Mouse (Mus musculus) ZHBTc4 (cell line): ENCODE data around the gene Arf6.
"Not testable (repeated sequence)": the region's sequence is repeated elsewhere in the genome, so short reads cannot be mapped to it uniquely, and the experiment has no call there.

Experiments
- DNase-seq: peaks from one replicate; pipeline ENCODE4 v3.0.0-alpha.2; 2011; ENCODE audit warnings: low read depth, low spot score

The Arf6 gene

DNA sequence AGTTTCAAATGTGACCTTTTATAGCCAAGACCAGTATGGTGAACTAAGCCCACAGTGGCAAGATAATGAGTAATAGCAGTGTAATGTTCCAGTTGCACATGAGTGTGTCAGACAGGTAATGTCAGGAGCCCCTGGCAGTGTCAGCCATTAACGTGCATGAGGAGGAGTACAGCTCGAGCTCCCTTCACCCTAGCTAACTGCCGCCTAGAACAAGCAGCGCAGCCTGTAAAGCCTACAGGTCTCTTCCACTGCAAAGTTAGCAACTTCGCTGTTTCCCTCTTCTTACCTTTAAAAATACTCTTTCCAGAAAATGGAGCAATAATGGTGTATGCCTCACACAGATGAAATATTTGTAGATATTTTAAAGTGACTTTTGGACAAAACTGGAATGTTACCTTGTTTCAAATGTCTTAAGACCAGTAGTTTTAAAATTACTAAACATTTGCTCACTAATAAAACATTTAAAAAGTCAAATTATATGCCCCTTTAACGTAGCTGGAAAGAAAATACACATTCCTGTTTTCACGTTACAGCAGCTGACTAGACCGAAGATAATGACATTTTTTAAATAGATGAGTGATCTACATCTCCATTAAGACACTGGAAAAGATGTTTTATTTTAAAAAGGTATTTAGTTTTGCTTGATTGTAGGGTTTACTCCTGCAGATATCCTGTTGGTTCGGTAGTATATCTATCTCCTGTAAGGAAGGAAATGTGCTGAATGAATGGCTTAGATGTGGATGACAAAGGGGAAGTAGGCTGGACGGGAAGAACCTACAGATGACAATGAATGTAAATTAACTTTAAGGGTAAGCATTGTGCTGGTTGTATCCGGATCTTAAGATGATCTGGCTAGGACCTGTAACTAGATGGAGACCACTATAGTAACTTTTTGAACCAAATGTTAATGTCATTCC, 2.2 kb downstream of the Arf6 start:
- DNase-seq = peak; percentile 49

DNA sequence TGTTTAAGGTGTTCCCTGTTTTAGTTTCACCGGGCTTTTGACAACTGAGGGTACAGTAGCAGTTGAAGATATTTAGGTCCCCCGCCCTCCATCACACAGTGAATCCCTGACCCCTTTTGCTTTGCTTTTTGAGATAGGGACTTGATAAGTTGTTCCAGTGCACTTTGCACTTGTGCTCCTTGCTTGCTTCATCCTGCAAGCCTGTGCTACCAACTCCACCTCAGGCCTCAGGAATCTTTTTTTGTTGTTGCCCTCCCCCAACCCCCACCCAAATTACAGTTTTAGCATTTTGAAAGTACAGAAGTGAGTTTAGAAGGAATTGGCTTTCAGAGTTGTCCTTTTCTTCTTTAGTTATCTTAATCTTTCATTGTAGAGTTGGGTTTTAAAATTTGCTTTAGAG, 4.2 kb downstream of the Arf6 start:
- DNase-seq = no peak

DNA sequence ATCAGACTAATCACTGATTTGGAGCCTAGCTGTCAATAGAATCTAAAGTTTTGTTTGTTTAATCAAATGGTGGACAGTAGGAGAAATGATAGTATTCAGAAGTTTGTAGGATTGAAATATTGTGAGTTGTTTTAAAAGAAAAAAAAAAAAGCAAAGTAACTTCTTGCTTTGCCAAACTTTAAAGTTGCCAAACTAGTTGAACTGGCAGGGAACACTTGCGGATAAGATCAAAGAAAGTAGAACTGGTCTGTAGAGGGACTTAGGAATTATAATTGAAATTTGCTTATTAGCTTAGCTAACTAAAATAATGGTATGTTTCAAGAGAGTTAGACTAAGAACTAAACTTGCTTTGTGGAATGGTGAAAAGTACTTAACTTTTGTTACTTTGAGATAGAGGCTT, 5.2 kb downstream of the Arf6 start:
- no peak for DNase-seq

DNA sequence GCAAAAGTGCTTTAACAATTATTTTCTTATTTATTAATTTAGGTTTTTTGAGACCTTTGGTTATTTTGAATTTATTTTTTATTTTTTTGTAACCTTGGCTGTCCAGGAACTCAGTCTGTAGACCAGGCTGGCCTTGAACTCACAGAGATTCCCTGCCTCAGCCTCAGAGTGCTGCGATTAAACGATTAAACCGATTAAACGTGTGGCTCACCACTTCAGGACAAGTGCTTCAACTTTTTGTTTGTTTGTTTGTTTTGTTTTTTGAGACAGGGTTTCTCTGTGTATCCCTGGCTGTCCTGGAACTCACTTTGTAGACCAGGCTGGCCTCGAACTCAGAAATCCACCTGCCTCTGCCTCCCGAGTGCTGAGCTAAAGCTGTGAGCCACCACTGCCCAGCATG, 5.7 kb downstream of the Arf6 start:
- DNase-seq = not testable (repeated sequence)

DNA sequence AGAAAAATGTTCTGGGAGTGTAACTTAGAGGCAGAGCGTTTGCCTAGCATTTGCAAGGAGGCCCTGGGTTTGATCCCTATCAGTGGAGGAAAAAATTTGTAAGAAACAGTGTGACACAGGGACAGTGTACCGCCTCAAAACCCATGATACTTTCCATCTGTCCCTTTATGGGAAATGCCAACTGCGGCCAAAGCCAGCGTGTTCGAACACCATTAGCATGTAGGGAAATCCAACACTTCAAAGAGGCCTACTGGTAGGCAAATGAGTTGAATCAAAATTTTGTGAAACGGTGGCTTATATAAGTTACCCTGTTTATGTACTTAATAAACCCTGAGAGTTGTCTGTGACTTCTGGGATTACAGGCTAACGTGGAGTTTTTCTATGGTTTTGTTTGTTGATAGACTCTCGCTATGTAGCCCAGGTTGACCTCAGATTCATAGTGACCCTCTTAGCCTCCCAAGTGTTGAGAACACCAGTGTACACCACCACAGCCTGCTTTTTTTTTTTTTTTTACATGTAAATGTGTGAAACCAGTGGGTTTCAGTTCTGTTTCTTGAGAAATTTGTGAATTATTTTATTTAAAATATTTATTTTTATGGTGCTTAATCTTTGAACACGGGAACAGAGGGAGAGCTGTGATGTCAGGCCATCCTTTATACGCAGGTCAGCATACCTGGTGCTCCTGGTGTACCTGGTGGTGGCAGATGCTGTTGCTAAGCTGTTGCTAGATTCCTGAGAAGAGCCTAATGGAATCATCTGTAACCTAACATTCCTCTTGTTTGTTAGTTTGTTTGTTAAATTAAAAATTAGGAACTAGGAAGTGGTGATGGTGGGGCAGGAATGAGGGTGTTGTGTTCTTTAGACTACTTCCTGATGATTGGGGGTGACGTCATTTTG, 6.9 kb downstream of the Arf6 start:
- DNase-seq = no peak

DNA sequence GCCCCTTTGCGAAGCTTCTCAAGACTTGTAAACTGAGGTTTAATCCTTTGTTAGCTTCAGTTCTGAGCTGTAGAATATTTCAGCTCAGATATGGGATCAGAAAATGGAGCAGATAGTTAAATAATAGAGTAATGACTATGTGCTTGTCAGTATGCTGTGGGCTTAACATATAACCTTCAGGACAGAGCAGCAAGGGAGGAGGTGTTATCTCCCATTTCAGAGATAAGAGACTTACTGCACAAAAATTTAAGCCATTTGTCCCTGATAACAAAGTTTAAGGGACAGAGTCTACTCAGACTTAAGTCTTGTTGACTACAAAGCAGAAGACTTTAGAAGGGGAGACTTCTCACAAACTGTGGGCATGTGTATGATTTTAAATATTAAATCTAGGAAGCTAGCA, 10.9 kb downstream of the Arf6 start:
- no peak for DNase-seq

DNA sequence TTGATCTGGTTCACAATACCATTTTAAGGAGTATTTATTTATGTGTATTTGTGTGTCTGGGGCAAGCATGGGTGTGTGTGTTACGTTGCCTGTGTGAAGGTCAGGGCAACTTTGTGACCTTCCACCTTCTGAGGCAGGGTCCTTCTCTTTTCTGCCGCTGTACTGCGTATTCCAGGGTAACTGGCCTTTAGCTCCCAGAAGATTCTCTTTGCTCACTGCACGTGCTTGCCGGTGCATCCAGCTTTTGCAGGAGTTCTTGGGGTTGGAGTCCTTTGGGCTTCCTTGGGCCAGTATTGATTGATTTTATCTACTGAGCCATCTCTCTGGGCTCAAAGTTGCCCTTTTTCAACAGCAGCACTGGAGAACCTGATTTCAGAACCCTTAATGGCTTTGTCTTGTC, 12.7 kb downstream of the Arf6 start:
- no peak for DNase-seq

DNA sequence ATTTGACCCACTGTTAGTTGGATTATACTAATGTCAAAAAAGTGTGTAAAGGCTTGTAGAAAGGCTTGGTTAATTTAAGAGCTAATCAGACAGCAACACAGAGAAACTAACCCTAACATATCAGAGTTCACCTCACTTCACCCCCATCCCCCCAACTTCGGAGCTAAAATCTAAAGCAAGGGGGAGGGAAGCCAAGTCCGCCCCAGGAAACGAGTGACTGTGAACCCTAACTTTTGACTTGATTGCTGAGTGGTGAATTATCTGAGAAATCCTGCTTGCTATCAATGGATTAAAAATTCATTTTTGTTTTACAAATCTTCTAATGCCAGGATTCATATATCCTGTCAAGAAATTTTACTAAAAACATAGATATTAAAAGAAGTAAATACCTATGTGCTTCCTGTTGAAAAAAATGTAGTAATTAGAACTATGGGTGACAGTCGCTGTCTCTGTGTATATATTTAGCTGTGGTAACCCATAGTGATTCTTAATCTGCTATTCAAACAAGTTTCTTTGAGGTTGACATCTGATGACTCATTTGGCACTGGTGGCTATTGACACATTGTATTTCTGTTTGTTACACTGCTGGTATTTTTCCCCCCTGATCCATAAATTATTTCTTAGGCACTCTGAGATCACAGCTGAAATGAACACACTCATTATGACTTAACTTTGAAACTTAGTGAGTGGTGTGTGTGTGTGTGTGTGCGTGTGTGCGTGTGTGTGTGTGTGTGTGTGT, 13.8 kb downstream of the Arf6 start:
- no peak for DNase-seq

DNA sequence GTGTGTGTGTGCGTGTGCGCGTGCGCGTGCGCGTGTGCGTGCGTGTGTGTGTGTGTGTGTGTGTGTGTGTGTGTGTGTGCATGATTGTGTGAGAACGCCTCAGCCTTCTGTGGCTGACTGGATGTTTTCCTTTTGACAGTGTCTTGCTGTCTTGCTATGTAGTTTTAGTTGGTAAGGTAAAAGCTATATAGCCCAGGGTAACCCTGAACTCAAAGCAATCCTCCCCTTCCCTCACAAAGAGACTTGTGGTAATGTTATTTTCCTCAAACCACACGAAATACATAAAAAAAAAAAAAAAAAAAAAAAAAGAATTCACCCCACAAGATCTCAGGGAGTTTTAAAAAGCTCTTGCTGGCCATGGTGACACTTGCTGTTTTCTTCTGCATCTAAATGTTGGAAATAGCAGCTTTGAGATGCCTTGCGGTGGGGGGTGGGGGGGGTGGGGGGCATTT, 14.4 kb downstream of the Arf6 start:
- not testable (repeated sequence) for DNase-seq

DNA sequence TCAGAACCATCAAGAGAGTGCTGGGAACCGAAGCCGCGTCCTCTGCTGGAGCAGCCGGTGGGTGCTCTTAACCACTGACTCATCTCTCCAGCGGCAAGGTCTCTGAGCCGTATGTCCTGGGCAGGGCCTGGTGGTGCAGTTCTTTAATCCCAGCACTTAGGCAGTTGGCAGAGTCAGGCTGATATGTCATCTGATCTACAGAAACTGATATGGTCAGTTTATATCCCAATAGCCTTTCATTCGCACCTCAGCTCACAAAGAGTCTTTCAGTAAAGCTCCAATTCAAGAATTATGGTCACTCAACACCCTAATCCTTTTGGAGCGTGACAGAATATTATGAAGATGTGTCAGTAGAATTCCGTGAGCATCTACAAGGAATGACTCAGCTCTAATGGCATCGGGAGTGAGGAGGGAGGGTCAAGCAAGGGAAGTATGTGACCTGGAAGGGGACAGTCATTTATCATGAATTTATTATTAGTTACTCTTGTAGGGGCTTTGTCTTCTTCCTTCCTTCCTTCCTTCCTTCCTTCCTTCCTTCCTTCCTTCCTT, 16.4 kb downstream of the Arf6 start:
- no peak for DNase-seq

DNA sequence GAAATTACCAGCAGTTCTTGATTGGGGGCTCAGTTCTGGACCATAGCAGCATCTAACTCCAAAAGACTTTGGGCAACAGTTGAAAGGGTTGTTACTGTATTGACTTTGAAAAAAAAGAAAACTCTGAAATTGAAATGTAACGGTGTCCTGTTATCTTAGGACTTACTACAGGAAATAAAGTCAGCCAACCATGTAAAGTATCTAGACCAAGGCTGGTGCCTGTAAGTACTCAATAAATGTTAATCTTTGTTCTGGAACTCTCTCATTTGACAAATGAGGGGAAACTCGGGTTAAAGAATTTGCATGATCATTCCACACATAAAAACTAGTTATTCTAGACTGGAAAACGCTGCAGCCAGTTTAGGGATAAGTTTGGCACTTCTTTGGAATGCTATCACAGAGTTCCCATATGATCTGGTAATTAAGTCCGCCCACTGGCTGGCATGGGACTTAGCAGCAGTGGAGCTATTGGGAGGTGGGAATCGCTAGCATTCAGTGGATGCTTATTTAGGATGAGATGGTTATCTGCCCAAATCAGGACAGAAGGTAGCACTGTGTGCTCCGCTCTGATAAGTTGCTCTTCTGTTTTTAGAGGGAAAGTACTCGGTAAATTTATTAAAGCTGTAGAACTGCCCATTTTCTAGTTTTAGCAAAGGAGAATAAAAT, 17.5 kb downstream of the Arf6 start:
- DNase-seq = no peak

DNA sequence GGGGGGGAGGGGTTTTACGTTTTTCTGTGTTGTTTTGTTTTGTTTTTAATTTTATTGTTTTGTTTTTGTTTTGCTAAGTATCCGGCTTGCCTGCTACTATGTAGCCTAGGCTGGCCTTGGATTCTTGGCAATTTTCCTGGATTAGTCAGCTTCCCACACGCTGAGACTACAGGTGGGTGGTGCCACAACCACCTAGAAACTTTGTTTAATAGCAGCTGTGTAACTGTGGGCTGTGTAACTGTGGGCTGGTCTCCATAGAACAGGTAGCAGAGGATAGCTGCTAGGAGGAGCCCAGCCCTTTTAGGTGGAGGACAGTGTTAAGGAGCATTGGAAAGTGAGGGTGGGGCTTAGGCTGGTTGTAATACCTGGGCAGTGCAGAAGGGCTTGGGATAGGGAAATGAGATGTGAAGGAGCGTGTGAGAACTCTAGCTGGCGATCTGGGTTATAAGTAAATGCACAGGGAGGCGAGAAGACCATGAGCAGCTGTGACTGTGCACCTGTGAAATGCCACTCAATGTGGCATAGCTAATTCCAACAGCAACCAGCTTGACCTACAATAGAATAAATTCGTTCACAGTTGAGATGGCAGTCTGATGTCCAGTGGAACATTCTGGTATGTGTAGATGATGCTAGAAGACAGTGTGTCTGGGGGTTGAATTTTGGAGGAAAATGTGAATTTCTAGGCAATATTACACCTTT, 18.2 kb downstream of the Arf6 start:
- no peak for DNase-seq

DNA sequence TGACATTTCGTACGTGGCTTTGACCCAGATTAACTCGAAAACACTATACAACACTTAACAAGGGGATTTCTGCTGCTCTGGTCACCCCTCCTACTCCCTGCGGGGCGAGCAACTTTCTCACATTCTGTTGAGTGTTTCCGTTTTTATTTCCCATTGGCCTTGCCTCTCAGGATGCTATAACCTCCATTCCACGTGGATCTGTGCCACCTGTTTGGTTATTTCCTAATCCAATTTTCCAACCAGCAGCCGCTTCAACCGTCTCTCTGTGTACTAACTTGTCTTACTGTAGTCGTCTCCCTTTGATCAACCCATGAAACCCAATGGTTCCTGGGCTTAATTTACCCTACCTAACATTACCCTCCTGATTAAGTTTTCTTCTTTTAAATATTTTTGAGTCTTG, 21.1 kb downstream of the Arf6 start:
- DNase-seq = no peak

DNA sequence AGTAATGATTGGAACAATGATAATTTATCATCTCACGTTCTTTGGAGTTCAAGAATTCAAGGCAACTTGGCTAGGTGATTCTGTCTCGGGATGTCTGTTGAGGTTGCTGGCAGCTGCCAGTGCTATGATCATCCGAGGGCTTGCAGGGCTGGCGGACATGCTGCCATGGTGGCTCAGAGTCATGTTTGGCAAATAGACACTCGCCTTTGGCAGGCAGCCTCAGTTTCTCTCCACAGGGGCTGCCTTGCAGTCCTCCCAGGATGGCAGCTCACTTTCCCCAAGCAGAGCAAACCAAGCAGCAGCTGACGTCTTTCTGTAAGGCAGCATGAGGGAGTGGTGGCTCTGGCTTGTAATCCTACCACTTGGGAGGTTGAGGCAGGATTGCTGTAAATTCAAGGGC, 22.5 kb downstream of the Arf6 start:
- no peak for DNase-seq

DNA sequence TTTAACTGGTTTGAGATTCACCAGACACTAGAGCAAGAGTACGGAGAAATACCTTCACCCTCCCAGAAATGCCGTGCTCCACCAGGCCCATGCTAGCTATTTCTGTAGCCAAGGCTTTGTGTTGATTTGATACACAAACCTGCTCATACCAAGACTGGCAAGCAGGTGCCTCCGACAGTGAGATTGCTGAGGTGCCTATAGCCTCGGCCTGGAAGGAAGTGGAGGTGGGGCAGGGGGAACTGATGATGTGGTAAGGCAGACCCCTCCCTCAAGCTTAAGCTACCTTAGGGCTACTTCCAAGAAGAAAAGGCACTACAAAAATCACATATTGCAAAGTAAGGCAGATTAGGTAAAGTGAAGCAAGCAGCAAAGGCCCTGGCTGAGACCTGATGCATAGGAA, 28.4 kb downstream of the Arf6 start:
- no peak for DNase-seq

DNA sequence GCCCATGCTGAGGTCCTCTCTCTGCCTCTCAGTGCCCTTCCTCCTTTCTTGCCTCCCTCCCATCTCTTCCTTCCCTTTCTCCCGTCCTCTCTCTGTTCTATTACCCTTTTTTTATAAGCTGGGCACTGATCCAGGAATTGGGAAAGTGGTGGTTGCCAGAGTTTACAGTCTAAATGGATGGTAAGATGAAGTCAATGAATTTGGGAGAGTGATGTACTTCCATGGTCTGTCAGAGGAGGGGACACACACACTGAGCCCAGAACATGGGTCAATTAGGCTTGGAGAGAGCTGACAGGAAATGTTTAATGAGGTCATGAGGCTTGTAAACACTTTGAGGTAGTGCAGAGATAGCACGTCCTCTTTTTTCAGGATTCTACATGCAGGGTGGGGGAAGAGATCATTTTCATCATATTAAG, 28.9 kb downstream of the Arf6 start:
- no peak for DNase-seq

DNA sequence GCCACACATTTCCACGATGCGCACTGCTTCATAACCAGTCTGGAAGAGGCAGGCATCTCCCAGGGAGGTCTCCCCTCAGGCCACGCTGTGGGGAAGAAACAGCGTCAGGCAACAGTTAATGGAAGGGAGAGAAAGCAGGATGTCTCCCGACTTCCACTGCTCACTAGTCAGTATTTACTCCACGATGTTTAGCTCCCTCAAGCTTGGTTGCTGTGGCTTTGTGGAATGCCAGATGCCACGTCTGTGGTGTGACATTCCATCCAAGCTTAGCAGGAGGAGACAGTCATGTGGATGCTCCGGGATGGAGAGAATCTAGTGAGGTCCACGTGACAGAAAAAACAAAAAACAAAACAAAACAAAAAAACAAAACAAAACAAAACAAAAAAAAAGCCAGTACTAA, 30.1 kb downstream of the Arf6 start:
- DNase-seq = no peak

DNA sequence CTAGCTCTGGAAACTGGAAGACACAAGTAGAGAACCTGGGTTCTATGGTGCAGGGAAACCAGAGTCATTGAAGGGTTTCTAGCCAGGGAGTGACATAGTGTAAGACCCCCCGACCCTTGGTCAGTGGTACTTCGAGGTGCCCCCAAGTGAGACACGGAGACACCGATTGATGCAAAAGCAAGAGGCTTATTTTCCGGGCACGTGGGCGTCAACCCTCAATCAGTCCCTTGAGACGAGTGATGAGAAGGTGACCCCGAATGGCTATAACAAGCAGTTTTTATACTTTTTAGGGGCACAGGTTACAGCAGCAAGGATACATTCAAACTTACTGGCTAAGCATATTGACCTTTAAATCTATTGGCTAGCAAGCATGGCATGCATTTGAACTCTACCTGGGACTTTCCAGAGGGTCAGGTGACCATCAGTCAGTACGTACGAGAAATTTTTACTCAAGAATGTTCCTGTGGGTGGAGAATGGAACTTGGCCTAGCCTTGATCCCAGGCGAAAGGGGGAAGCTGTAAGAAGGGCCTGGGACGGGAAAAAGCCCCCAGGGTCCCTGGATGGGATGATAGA, 30.7 kb downstream of the Arf6 start:
- no peak for DNase-seq

DNA sequence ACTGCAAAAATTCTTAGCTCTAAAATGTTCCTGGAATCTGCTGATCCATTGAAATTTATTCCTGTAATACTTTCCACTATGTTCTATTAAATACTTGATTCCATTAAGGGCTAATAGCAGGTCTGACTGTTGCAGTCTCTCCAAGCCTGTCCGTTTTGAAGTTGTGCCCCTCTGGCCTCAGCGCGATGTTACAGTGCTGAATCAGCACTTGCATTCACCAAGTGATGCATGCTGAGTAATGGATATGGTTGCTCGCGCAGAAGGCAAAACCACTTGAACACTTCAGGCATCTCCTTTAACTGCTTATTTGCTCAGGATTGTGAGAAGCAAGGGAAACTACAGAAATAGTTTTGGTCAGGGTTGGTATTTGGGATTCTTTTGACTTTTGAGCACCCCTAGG, 38.8 kb downstream of the Arf6 start:
- DNase-seq = no peak

DNA sequence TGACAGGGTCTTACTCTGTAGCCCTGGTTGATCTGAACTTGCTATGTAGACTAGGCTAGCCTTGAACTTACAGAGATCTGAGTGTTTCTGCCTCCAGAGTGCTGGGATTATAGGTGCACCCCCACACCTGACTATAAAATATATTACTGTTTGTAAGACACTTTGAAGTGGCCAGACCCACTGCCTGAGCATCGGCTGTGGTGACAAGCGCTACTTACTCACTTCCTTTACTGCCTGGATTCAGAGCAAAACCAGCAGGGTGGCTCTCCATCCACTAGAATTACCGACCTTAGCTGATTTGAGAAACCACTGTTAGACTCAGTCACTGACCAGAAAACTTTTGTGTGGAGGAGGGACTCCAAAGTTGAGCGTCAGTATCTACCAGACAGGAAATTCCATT, 40.0 kb downstream of the Arf6 start:
- DNase-seq = no peak
